Mouse (Mus musculus): Measurements from ENCODE around the gene Ccdc189. TPM values are rescaled to one million over a fixed set of nuclear protein-coding genes. Genes with fewer than 3 reads are reported as not detected.
A peak's percentile ranks its signal among the peaks of the same experiment; 100 is the strongest.

Ccdc189 gene
- polyA plus RNA-seq, 1 experiment from 2014 or later = 12.2 TPM

- peaks cover 12% of the 10 kb centered on the region for H3K4me1 ChIP-seq (ENCODE audit: control insufficient read depth, insufficient read depth, low read length)
- H3K4me2 ChIP-seq (ENCODE audit: low read depth) = peak overlapping the region; percentile 77
- no peak for DNase-seq (ENCODE audit: low spot score)
- H3K27ac ChIP-seq (ENCODE audit: low read depth, low read length) = no peak overlapping the region
- peak overlapping the region; percentile 50; the same call in 1 of the 2 replicates for H3K9ac ChIP-seq (ENCODE audit: low read length)
- H3K4me3 ChIP-seq (ENCODE audit: low read depth, low read length) = peak overlapping the region; percentile 90
- no peak for ATAC-seq (ENCODE audit: insufficient read depth, low FRiP score, low TSS enrichment)
- 75% methylated on average over 5 of the region's 5 CpGs for WGBS
- H3K36me3 ChIP-seq (ENCODE audit: control insufficient read depth, insufficient read depth, low read length) = peaks cover 21% of the 10 kb centered on the region
- H3K27me3 ChIP-seq (ENCODE audit: control insufficient read depth, insufficient read depth, low read length) = no peaks in the 10 kb centered on the region
- no peaks in the 10 kb centered on the region for H3K9me3 ChIP-seq (ENCODE audit: control insufficient read depth, low read length)
Measured at GRCm38 (mm10) chr7:127587196-127587595, 1.2 kb downstream of the Ccdc189 start.

DNA sequence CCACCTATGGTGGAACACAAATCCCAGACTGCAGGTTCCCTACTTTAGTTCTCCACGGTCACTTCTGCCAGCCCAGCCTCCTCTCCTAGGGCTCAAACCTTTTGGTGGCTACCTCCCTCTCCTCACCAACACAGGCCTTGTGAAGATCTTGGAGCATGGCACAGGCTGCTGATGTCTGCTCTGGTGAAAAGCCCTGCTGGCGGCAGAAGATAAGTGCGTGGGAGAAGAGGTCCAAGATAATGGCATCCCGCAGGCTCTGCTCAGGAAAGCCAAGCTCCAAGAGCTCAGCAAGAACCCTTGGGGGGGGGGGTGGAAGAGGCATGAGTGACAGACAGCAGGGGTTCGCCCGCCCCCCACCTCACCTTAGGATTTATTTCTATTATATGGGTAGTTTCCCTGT is 2.2 kb downstream of the Ccdc189 start:
- peaks cover 19% of the 10 kb centered on the region for H3K36me3 ChIP-seq (ENCODE audit: control insufficient read depth, insufficient read depth, low read length)
- ATAC-seq (ENCODE audit: insufficient read depth, low FRiP score, low TSS enrichment) = no peak

GRCm38 (mm10) chr7:127585031-127585430 is 3.4 kb downstream of the Ccdc189 start:
- Histone ChIP-seq H3K4me3 (ENCODE audit: low read depth, low read length) (no peak overlapping the region), H3K27ac (ENCODE audit: low read depth, low read length) (no peak overlapping the region), H3K9me3 (ENCODE audit: control insufficient read depth, low read length) (no peaks in the 10 kb centered on the region), H3K36me3 (ENCODE audit: control insufficient read depth, insufficient read depth, low read length) (peaks cover 17% of the 10 kb centered on the region), H3K4me1 (ENCODE audit: control insufficient read depth, insufficient read depth, low read length) (peaks cover 12% of the 10 kb centered on the region), H3K9ac (ENCODE audit: low read length) (no peak overlapping the region), H3K27me3 (ENCODE audit: control insufficient read depth, insufficient read depth, low read length) (no peaks in the 10 kb centered on the region), H3K4me2 (ENCODE audit: low read depth) (no peak overlapping the region)
- ATAC-seq (ENCODE audit: insufficient read depth, low FRiP score, low TSS enrichment) (no peak), DNase-seq (ENCODE audit: low spot score) (no peak)
- 92% methylated on average over 7 of the region's 7 CpGs for WGBS

More for the DNA sequence above, 2.2 kb downstream of the Ccdc189 start:
- H3K4me1 ChIP-seq (ENCODE audit: control insufficient read depth, insufficient read depth, low read length) = peaks cover 12% of the 10 kb centered on the region
- H3K9me3 ChIP-seq (ENCODE audit: control insufficient read depth, low read length) = no peaks in the 10 kb centered on the region
- H3K9ac ChIP-seq (ENCODE audit: low read length) = no peak overlapping the region
- H3K27me3 ChIP-seq (ENCODE audit: control insufficient read depth, insufficient read depth, low read length) = no peaks in the 10 kb centered on the region
- no peak for DNase-seq (ENCODE audit: low spot score)
- H3K4me2 ChIP-seq (ENCODE audit: low read depth) = no peak overlapping the region
- WGBS = 96% methylated on average over 6 of the region's 6 CpGs
- no peak overlapping the region for H3K4me3 ChIP-seq (ENCODE audit: low read depth, low read length)
- no peak overlapping the region for H3K27ac ChIP-seq (ENCODE audit: low read depth, low read length)

GRCm38 (mm10) chr7:127583260-127583659 is 5.1 kb downstream of the Ccdc189 start:
- DNase-seq (ENCODE audit: low spot score) (no peak), ATAC-seq (ENCODE audit: insufficient read depth, low FRiP score, low TSS enrichment) (no peak)
- Histone ChIP-seq H3K9ac (ENCODE audit: low read length) (no peak overlapping the region), H3K4me2 (ENCODE audit: low read depth) (no peak overlapping the region), H3K4me1 (ENCODE audit: control insufficient read depth, insufficient read depth, low read length) (peaks cover 6% of the 10 kb centered on the region), H3K27me3 (ENCODE audit: control insufficient read depth, insufficient read depth, low read length) (no peaks in the 10 kb centered on the region), H3K9me3 (ENCODE audit: control insufficient read depth, low read length) (no peaks in the 10 kb centered on the region), H3K27ac (ENCODE audit: low read depth, low read length) (no peak overlapping the region), H3K4me3 (ENCODE audit: low read depth, low read length) (no peak overlapping the region), H3K36me3 (ENCODE audit: control insufficient read depth, insufficient read depth, low read length) (peaks cover 22% of the 10 kb centered on the region)
- 94% methylated on average over 6 of the region's 6 CpGs for WGBS

- H3K4me2 ChIP-seq (ENCODE audit: low read depth) = peak overlapping the region; percentile 97
- peaks cover 8% of the 10 kb centered on the region; the same call in 1 of the 2 replicates for H3K4me1 ChIP-seq (ENCODE audit: control insufficient read depth, insufficient read depth, low read length)
- no peak for ATAC-seq (ENCODE audit: insufficient read depth, low FRiP score, low TSS enrichment)
- 31% methylated on average over 7 of the region's 7 CpGs for WGBS
- no peak overlapping the region for H3K27ac ChIP-seq (ENCODE audit: low read depth, low read length)
- H3K27me3 ChIP-seq (ENCODE audit: control insufficient read depth, insufficient read depth, low read length) = no peaks in the 10 kb centered on the region
- H3K36me3 ChIP-seq (ENCODE audit: control insufficient read depth, insufficient read depth, low read length) = peaks cover 9% of the 10 kb centered on the region
- DNase-seq (ENCODE audit: low spot score) = no peak
- H3K4me3 ChIP-seq (ENCODE audit: low read depth, low read length) = peak overlapping the region; percentile 86
- H3K9ac ChIP-seq (ENCODE audit: low read length) = peak overlapping the region; percentile 76
- H3K9me3 ChIP-seq (ENCODE audit: control insufficient read depth, low read length) = no peaks in the 10 kb centered on the region
Measured at GRCm38 (mm10) chr7:127574115-127574514, 14.3 kb downstream of the Ccdc189 start.

DNA sequence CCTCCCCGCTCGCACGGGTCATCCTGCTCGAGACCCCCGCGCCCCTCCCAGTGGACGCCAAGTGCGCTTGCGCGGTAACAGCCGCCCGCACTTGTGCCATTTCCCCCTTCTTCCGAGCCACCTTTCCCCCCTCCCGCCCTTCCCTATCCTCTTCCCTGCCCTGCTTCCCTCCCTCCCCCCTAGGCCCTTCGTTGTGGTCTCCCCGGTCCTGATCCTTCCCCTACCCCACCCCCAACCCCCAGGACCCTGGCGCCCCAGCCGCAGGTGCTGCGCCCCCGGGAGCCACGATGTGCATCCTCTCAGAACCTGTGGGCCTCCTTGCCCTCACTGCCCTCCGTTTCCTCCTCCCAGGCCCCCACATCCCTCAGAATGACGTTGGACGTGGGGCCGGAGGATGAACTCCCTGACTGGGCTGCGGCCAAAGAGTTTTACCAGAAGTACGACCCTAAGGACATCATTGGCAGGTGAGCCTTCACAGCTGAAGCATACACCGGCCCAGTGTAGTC is 14.8 kb downstream of the Ccdc189 start:
- H3K4me2 ChIP-seq (ENCODE audit: low read depth) = peak overlapping the region; percentile 97
- no peak for DNase-seq (ENCODE audit: low spot score)
- WGBS = under 1% methylated on average over 20 of the region's 28 CpGs
- ATAC-seq (ENCODE audit: insufficient read depth, low FRiP score, low TSS enrichment) = peak; percentile 65; the same call in 1 of the 2 replicates
- H3K27ac ChIP-seq (ENCODE audit: low read depth, low read length) = peak overlapping the region; percentile 62; the same call in 1 of the 2 replicates
- no peaks in the 10 kb centered on the region for H3K27me3 ChIP-seq (ENCODE audit: control insufficient read depth, insufficient read depth, low read length)
- peak overlapping the region; percentile 86 for H3K4me3 ChIP-seq (ENCODE audit: low read depth, low read length)
- peaks cover 9% of the 10 kb centered on the region for H3K36me3 ChIP-seq (ENCODE audit: control insufficient read depth, insufficient read depth, low read length)
- H3K9ac ChIP-seq (ENCODE audit: low read length) = peak overlapping the region; percentile 76
- H3K9me3 ChIP-seq (ENCODE audit: control insufficient read depth, low read length) = no peaks in the 10 kb centered on the region
- H3K4me1 ChIP-seq (ENCODE audit: control insufficient read depth, insufficient read depth, low read length) = peaks cover 8% of the 10 kb centered on the region; the same call in 1 of the 2 replicates

DNA sequence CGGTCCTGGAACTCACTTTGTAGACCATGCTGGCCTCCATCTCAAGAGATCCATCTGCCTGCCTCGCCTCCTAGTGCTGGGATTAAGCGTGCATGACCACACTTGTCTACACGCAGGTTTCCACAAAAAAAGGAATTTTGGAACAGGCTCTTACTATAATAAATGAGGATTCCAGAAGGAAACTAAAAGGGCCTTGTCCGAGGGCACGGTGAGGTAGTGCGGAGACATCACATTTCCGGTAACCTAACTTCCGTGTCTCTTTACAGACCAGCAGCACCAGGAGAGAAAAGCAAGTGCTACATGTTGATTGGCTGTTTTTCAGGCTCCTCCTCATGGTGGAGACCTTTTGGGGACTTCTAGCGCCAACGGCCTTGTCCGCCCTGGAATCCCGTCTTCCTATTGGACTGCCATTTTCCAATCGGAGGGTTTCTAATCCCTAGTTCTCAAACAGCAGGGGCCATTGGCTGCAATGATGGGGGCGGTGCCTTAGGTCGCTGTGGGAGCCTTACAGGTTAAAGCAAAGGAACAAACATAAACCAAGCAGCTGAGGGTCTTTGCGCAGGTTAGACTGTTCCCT is 15.4 kb downstream of the Ccdc189 start, which contains the start of gene Phkg2:
Phkg2 (plus strand) TSS at position 446 of the 577 bp plus-strand sequence.
- H3K4me3 ChIP-seq (ENCODE audit: low read depth, low read length) = peak within 1 kb of the TSS; percentile 86
- DNase-seq (ENCODE audit: low spot score) (peak; percentile 89), ATAC-seq (ENCODE audit: insufficient read depth, low FRiP score, low TSS enrichment) (peak; percentile 97)
- no peaks in the 10 kb centered on the region for H3K9me3 ChIP-seq (ENCODE audit: control insufficient read depth, low read length)
- H3K4me2 ChIP-seq (ENCODE audit: low read depth) = peak within 1 kb of the TSS; percentile 97
- H3K4me1 ChIP-seq (ENCODE audit: control insufficient read depth, insufficient read depth, low read length) = peaks cover 8% of the 10 kb centered on the region; the same call in 1 of the 2 replicates
- no peaks in the 10 kb centered on the region for H3K27me3 ChIP-seq (ENCODE audit: control insufficient read depth, insufficient read depth, low read length)
- WGBS = under 1% methylated on average over 17 of the region's 17 CpGs
- peak within 1 kb of the TSS; percentile 76 for H3K9ac ChIP-seq (ENCODE audit: low read length)
- H3K27ac ChIP-seq (ENCODE audit: low read depth, low read length) = peak within 1 kb of the TSS; percentile 62; the same call in 1 of the 2 replicates
- peaks cover 9% of the 10 kb centered on the region for H3K36me3 ChIP-seq (ENCODE audit: control insufficient read depth, insufficient read depth, low read length)

- WGBS = 91% methylated on average over 6 of the region's 6 CpGs
Measured at GRCm38 (mm10) chr7:127564381-127565150, 23.8 kb downstream of the Ccdc189 start.

More at GRCm38 (mm10) chr7:127564381-127565150, 23.8 kb downstream of the Ccdc189 start:
- H3K4me1 ChIP-seq (ENCODE audit: control insufficient read depth, insufficient read depth, low read length) = no peaks in the 10 kb centered on the region
- H3K4me3 ChIP-seq (ENCODE audit: low read depth, low read length) = no peak overlapping the region
- H3K27ac ChIP-seq (ENCODE audit: low read depth, low read length) = no peak overlapping the region
- no peak for DNase-seq (ENCODE audit: low spot score)
- no peak overlapping the region for H3K9ac ChIP-seq (ENCODE audit: low read length)
- no peaks in the 10 kb centered on the region for H3K9me3 ChIP-seq (ENCODE audit: control insufficient read depth, low read length)
- H3K27me3 ChIP-seq (ENCODE audit: control insufficient read depth, insufficient read depth, low read length) = no peaks in the 10 kb centered on the region
- H3K36me3 ChIP-seq (ENCODE audit: control insufficient read depth, insufficient read depth, low read length) = peaks cover 18% of the 10 kb centered on the region
- H3K4me2 ChIP-seq (ENCODE audit: low read depth) = no peak overlapping the region
- no peak for ATAC-seq (ENCODE audit: insufficient read depth, low FRiP score, low TSS enrichment)
